Mouse (Mus musculus): ENCODE measurements around the gene Fgd6. TPM values are rescaled to one million over a fixed set of nuclear protein-coding genes. Genes with fewer than 3 reads are reported as not detected.

The Fgd6 gene
- 20.3 TPM for polyA plus RNA-seq (2014; fragmentation: Illumina TruSeq; extraction: RNeasy Lipid Tissue Mini Kit (QIAGEN cat#74804); ENCODE audit: low read depth, low replicate concordance)

DNA sequence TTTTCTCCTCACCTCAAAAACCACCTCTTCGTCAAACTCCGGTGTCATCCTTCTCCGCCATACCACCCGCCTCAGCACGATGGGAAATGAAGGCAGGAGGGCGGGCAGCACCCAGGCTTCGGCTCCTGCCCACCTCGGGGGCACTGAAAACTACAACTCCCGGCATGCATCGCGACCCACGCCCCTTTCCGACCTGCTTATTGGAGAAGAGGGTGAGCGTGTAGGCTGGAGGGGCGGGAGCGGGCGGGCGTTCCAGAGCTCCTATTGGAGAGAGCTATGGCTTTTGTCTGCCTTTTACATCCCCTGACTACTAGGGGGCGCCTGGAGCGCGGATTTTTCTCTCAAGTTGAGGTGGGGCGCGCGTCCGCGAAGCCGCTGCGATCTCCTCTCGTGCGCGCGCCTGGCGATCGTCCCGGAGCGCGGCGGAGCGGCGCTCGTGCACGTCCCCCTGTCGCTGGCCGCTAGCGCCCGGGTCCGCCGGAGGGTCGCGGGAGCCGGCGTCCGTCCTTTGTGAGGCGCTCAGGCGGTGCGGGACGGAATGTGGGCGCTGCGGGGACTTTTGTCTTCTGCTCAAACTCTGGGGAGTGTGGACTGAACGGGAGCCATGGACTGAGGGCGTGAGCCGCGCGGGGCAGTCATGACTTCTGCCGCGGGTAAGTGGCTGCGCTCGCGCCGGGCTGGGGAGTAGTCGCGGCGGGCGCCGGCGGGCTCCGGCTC is at the start of gene Fgd6, which contains the start of gene Vezt:
Fgd6 (plus strand) TSS at position 344 of the 717 bp plus-strand sequence.
Vezt (minus strand) TSS at position 160 of the 717 bp plus-strand sequence.

DNA sequence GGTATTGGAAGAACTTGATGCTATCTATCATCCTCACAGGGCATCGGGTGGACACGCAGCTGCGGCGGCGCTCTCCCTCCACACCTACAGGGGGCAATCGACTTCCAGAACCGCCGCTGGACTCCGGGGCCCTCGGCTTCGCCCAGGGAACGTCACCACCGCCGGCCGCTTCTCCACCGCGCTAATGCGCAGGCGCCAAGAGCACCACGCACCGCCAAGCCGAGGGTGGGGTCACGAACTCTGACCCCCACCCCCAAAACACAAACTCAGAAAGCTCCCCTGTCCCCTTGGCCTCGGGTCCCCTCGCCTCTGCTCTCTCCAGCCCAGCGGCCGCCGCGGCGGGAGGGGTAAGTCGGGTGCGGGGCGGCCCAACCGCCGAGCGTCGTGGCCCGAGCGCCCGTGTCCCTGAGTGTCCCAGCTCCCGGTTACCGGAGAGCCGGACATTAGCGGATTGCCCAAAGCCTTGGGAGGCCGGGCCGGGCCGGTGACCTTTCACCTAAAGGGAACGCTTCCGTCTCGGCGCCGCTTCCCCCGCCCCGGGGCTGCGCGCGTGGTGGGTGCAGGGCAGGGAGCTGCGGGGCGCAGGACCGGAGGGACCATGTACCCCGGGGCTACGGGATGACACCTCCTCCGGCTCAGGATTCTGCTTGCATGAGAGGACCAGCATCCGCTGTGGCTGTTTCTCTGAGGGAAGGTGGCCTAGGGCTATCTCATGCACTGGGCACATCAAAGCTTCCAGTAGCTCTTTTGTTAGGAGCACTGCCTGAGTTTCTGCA is 112.1 kb downstream of the Fgd6 start, which contains the start of gene Nr2c1:
Nr2c1 (plus strand) TSS at position 268 of the 776 bp plus-strand sequence.

Other genes with a start within 250 kb of the Fgd6 start
- gene Usp44, start 204.4 kb upstream of the Fgd6 start, polyA plus RNA-seq (2014; fragmentation: Illumina TruSeq; extraction: RNeasy Lipid Tissue Mini Kit (QIAGEN cat#74804); ENCODE audit: low read depth, low replicate concordance): not detected
- gene Metap2, start 138.9 kb upstream of the Fgd6 start, polyA plus RNA-seq (2014; fragmentation: Illumina TruSeq; extraction: RNeasy Lipid Tissue Mini Kit (QIAGEN cat#74804); ENCODE audit: low read depth, low replicate concordance): 385 TPM
- 9.2 TPM for gene Vezt, start 184 bp upstream of the Fgd6 start, polyA plus RNA-seq (2014; fragmentation: Illumina TruSeq; extraction: RNeasy Lipid Tissue Mini Kit (QIAGEN cat#74804); ENCODE audit: low read depth, low replicate concordance)
- 20.6 TPM for gene Nr2c1, start 112.0 kb downstream of the Fgd6 start, polyA plus RNA-seq (2014; fragmentation: Illumina TruSeq; extraction: RNeasy Lipid Tissue Mini Kit (QIAGEN cat#74804); ENCODE audit: low read depth, low replicate concordance)
- 103 TPM for gene Ndufa12, start 162.7 kb downstream of the Fgd6 start, polyA plus RNA-seq (2014; fragmentation: Illumina TruSeq; extraction: RNeasy Lipid Tissue Mini Kit (QIAGEN cat#74804); ENCODE audit: low read depth, low replicate concordance)

All from sigmoid colon, adult 10 weeks (tissue).